21 mouse cellular contexts compared by ENCODE assay signal in genomic region chr9:65621666-65622065, GRCm38 (mm10).
"Had no signal": no experiment of that assay in that cellular context is flagged by ENCODE, and none has a peak within 500 bp of the region (broad histone marks: within the 10 kb centered on the region; RNA-seq: fewer than 3 reads in every experiment).

No protein-coding gene starts in this region.

- H3K9ac ChIP-seq: hindbrain, embryonic 14.5 days; limb, embryonic 12.5 days; limb, embryonic 15.5 days; liver, embryonic 14.5 days; lung, embryonic 15.5 days; midbrain, embryonic 13.5 days; neural tube, embryonic 13.5 days had no signal

- H3K4me3 ChIP-seq: left cerebral cortex, adult 2 months; limb, embryonic 12.5 days; limb, embryonic 15.5 days; lung, embryonic 15.5 days; megakaryocyte, embryonic 14.5 days; midbrain, embryonic 10.5 days; midbrain, embryonic 13.5 days; myocyte; neural tube, embryonic 13.5 days had no signal

- H3K27me3 ChIP-seq: limb, embryonic 15.5 days; midbrain, embryonic 13.5 days had no signal

- H3K9me3 ChIP-seq: limb, embryonic 12.5 days; limb, embryonic 15.5 days; lung, embryonic 15.5 days; megakaryocyte, embryonic 14.5 days; midbrain, embryonic 10.5 days; midbrain, embryonic 13.5 days; neural tube, embryonic 13.5 days had no signal

- ATAC-seq: hindbrain, postnatal 0 days; inflammation-experienced regulatory T-cells, adult 6 months; intestine, postnatal 0 days; midbrain, embryonic 13.5 days; midbrain, embryonic 16.5 days had no signal

- H3K4me1 ChIP-seq: limb, embryonic 12.5 days; limb, embryonic 15.5 days; lung, embryonic 15.5 days; midbrain, embryonic 13.5 days; neural tube, embryonic 13.5 days had no signal

- DNase-seq: layer of hippocampus, postnatal 36 days; left cerebral cortex, postnatal 4 days; lung, adult 18-20 months; lung, postnatal 10 days; lung, postnatal 36 days had no signal

- H3K36me3 ChIP-seq: limb, embryonic 12.5 days; limb, embryonic 15.5 days; lung, embryonic 15.5 days; midbrain, embryonic 10.5 days; midbrain, embryonic 13.5 days; neural tube, embryonic 13.5 days had no signal

- H3K4me2 ChIP-seq: hindbrain, embryonic 14.5 days; limb, embryonic 12.5 days; limb, embryonic 15.5 days; lung, embryonic 15.5 days; midbrain, embryonic 13.5 days; neural tube, embryonic 13.5 days had no signal

- H3K27ac ChIP-seq: hindbrain, embryonic 14.5 days; hindbrain, postnatal 0 days; left cerebral cortex, adult 2 months; limb, embryonic 12.5 days; limb, embryonic 15.5 days; liver, embryonic 14.5 days; lung, embryonic 15.5 days; midbrain, embryonic 10.5 days; midbrain, embryonic 13.5 days; neural tube, embryonic 13.5 days; stomach, postnatal 0 days had no signal
